Mouse (Mus musculus) thymus, adult 2 months (tissue): Measurements from ENCODE around the gene Rnpep.

ENCODE experiments used
- CTCF ChIP-seq: fragments of 200-500 bp; IDR thresholded peaks from 2 replicates; pipeline ENCODE4 v1.5.1; 2012; ENCODE audit warnings: mild to moderate bottlenecking, control low read depth, low read length, moderate library complexity, borderline replicate concordance; ENCODE audit not compliant: control insufficient read depth, poor library complexity, insufficient read depth; ENCODE audit errors: extremely low read depth
- POLR2A ChIP-seq: fragments of 200-500 bp; IDR thresholded peaks from 2 replicates; pipeline ENCODE4 v1.6.1; 2012; ENCODE audit warnings: mild to moderate bottlenecking, low read length, control low read depth, moderate library complexity; ENCODE audit not compliant: control insufficient read depth, poor library complexity, insufficient read depth; ENCODE audit errors: extremely low read depth

DNA sequence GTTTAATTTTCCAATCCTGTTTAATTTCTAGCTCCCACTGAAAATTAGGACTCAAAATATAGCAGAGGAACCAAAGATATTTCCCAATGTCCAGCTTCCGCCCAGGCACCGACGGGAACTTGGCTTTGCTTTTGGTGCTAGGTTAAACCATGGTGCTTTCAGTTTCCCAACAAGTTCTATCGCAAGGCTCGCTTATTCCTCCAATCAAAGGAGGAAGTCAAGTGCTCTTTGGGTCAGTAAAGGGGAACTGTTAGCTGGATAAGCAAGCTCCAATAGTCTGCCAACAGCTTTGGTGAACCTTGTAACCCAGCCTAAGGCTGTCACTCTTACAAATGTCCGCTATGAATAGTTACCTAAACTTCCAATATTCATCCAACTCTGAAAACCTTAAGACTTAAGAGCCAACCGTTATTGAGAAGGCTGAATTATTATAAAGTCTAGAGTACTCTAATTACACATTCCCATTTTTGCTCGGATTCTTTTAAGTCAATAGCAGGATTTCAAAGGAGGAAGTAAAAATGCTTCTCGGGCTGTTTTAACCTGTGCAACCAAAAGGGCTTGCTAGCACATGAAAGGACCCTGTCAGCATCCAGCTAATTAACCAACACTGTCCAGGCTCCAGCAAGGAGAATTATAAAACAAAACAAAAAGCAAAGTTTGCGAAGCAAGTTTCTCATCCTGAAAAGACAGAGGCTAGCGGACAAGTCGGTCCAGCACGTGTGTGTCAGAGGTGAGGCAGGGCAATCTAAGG, 1.2 kb downstream of the Rnpep start:
- TF ChIP-seq CTCF (no peak), POLR2A (no peak)
